Mouse (Mus musculus) kidney, embryonic 16.5 days (tissue): ENCODE measurements at regions not wholly inside any gene's neighbourhood (a gene's known extent, or its start where the extent isn't known, plus 50 kb on each side); places are given as distances from the start of the nearest gene placed in this dataset.

Source experiments
- ATAC-seq: fragments of 200-750 bp; cut with Nextera tagmentation; 2 replicates; pipeline ENCODE4 v1.8.0; 2017; ENCODE audit warnings: moderate TSS enrichment; ENCODE audit not compliant: low FRiP score, low TSS enrichment
- H3K27ac ChIP-seq: fragments of 300-500 bp; sonication (generic); 2 replicates; pipeline ENCODE4 v1.5.1; 2014; ENCODE audit warnings: low read length
- H3K27me3 ChIP-seq: fragments of 300-500 bp; sonication (generic); 2 replicates; pipeline ENCODE4 v1.6.1; 2014; ENCODE audit warnings: low read length, control low read depth, mixed read lengths; ENCODE audit not compliant: insufficient read depth
- H3K36me3 ChIP-seq: fragments of 300-500 bp; sonication (generic); 2 replicates; pipeline ENCODE4 v1.6.1; 2014; ENCODE audit warnings: low read length, control low read depth, mixed read lengths; ENCODE audit not compliant: insufficient read depth
- H3K4me1 ChIP-seq: fragments of 300-500 bp; sonication (generic); 2 replicates; pipeline ENCODE4 v1.6.1; 2014; ENCODE audit warnings: low read length, control low read depth, mixed read lengths; ENCODE audit not compliant: insufficient read depth
- H3K4me2 ChIP-seq: fragments of 300-500 bp; sonication (generic); replicated peaks from 2 replicates; pipeline ENCODE4 v1.6.1; 2014; ENCODE audit warnings: low read depth, low read length
- H3K4me3 ChIP-seq: fragments of 300-500 bp; sonication (generic); 2 replicates; pipeline ENCODE4 v1.5.1; 2014; ENCODE audit warnings: mild to moderate bottlenecking, low read length
- H3K9ac ChIP-seq: fragments of 300-500 bp; sonication (generic); replicated peaks from 2 replicates; pipeline ENCODE4 v1.6.1; 2014; ENCODE audit warnings: low read length
- H3K9me3 ChIP-seq: fragments of 300-500 bp; sonication (generic); 2 replicates; pipeline ENCODE4 v1.6.1; 2016; ENCODE audit warnings: low read length, control low read depth
- WGBS: fragments of 180-500 bp; shearing (Covaris S2); extraction: QIAGEN DNeasy Blood & Tissue Kit; methylation state at CpG from one replicate; pipeline ENCODE4 v1.1.7; 2014; 5-methylcytosine and 5-hydroxymethylcytosine counted together

- ATAC-seq, result no peak
- Histone ChIP-seq H3K27me3 (no peaks in the 10 kb centered on the region), H3K9me3 (no peaks in the 10 kb centered on the region), H3K27ac (no peak overlapping the region), H3K4me2 (no peak overlapping the region), H3K9ac (no peak overlapping the region), H3K4me3 (no peak overlapping the region), H3K36me3 (no peaks in the 10 kb centered on the region), H3K4me1 (peaks cover 12% of the 10 kb centered on the region; the same call in 1 of the 2 replicates)
- 38% methylated on average over 1 of the region's 1 CpGs for WGBS
Measured at GRCm38 (mm10) chr3:21813401-21813800, 263.1 kb upstream of the Tbl1xr1 start.

GRCm38 (mm10) chr3:21816968-21817858, 259.2 kb upstream of the Tbl1xr1 start:
- Histone ChIP-seq H3K9me3 (no peaks in the 10 kb centered on the region), H3K36me3 (no peaks in the 10 kb centered on the region), H3K4me1 (no peaks in the 10 kb centered on the region), H3K4me3 (no peak overlapping the region), H3K27me3 (no peaks in the 10 kb centered on the region), H3K4me2 (no peak overlapping the region), H3K27ac (no peak overlapping the region), H3K9ac (no peak overlapping the region)
- 73% methylated on average over 4 of the region's 4 CpGs for WGBS
- ATAC-seq, result no peak

- Histone ChIP-seq H3K27ac (no peak overlapping the region), H3K4me1 (no peaks in the 10 kb centered on the region), H3K27me3 (no peaks in the 10 kb centered on the region), H3K9ac (no peak overlapping the region), H3K36me3 (no peaks in the 10 kb centered on the region), H3K4me2 (no peak overlapping the region), H3K9me3 (no peaks in the 10 kb centered on the region), H3K4me3 (no peak overlapping the region)
- ATAC-seq, result no peak
- 50% methylated on average over 4 of the region's 4 CpGs for WGBS
Measured at GRCm38 (mm10) chr3:21819030-21819429, 257.4 kb upstream of the Tbl1xr1 start.

GRCm38 (mm10) chr3:21820051-21820598, 256.3 kb upstream of the Tbl1xr1 start:
- 62% methylated on average over 3 of the region's 3 CpGs for WGBS
- no peak for ATAC-seq
- no peak overlapping the region for H3K4me2 ChIP-seq
- H3K9me3 ChIP-seq, result no peaks in the 10 kb centered on the region
- H3K9ac ChIP-seq, result no peak overlapping the region
- no peak overlapping the region for H3K27ac ChIP-seq
- H3K36me3 ChIP-seq, result no peaks in the 10 kb centered on the region
- H3K4me3 ChIP-seq, result no peak overlapping the region
- no peaks in the 10 kb centered on the region for H3K27me3 ChIP-seq
- no peaks in the 10 kb centered on the region for H3K4me1 ChIP-seq

- Histone ChIP-seq H3K4me2 (no peak overlapping the region), H3K4me1 (no peaks in the 10 kb centered on the region), H3K36me3 (no peaks in the 10 kb centered on the region), H3K4me3 (no peak overlapping the region), H3K27ac (no peak overlapping the region), H3K9me3 (no peaks in the 10 kb centered on the region), H3K27me3 (no peaks in the 10 kb centered on the region), H3K9ac (no peak overlapping the region)
- no peak for ATAC-seq
- WGBS, result 81% methylated on average over 4 of the region's 4 CpGs
Measured at GRCm38 (mm10) chr3:21822675-21823074, 253.8 kb upstream of the Tbl1xr1 start.

GRCm38 (mm10) chr3:21823331-21823730, 253.1 kb upstream of the Tbl1xr1 start:
- H3K4me1 ChIP-seq, result no peaks in the 10 kb centered on the region
- no peaks in the 10 kb centered on the region for H3K9me3 ChIP-seq
- H3K27me3 ChIP-seq, result no peaks in the 10 kb centered on the region
- ATAC-seq, result no peak
- no peaks in the 10 kb centered on the region for H3K36me3 ChIP-seq
- H3K27ac ChIP-seq, result no peak overlapping the region
- no peak overlapping the region for H3K9ac ChIP-seq
- H3K4me2 ChIP-seq, result no peak overlapping the region
- H3K4me3 ChIP-seq, result no peak overlapping the region
- WGBS, result 82% methylated on average over 4 of the region's 4 CpGs

DNA sequence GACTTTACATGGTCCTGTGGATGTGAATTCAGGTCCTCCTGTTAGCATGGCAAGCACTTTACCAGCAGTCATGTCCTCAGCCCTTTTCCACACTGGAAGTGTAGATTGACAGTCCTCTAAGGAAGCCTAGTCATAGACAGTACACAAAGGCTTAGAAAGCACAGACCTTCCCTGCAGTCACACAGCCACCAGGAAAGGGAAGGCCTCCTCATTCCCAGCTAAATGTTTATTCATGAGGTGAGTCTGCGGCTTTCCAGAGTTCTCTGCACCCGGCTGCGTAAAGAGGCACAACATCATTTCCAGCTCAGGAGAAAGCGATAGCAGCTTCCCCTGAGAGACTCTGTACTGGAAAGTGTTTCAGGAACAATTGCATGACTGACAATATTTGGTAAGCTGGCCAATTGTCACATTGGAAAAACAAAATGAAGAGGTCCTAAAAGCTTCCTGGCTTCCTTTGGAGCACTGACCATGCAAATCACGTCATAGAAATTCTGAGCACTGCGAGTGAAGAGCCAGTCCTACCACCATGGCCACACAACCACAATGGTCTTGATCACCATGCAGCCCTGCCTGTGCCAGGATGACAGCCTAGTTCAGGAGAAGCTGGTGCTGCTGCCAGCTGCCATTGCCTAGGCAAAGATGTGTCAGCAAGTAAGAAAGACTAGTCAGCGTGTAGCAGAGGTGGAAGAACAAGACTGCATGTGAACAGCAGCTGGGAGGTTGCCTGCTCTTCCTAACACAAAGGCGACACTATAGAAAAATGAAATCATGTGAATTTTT, 252.2 kb upstream of the Tbl1xr1 start:
- WGBS, result 63% methylated on average over 8 of the region's 8 CpGs
- no peak for ATAC-seq
- H3K4me2 ChIP-seq, result no peak overlapping the region
- H3K27me3 ChIP-seq, result no peaks in the 10 kb centered on the region
- no peaks in the 10 kb centered on the region for H3K36me3 ChIP-seq
- no peak overlapping the region for H3K9ac ChIP-seq
- no peak overlapping the region for H3K27ac ChIP-seq
- H3K9me3 ChIP-seq, result no peaks in the 10 kb centered on the region
- H3K4me3 ChIP-seq, result no peak overlapping the region
- H3K4me1 ChIP-seq, result no peaks in the 10 kb centered on the region

- ATAC-seq, result no peak
- Histone ChIP-seq H3K4me3 (no peak overlapping the region), H3K4me1 (no peaks in the 10 kb centered on the region), H3K4me2 (no peak overlapping the region), H3K9ac (no peak overlapping the region), H3K9me3 (no peaks in the 10 kb centered on the region), H3K36me3 (no peaks in the 10 kb centered on the region), H3K27ac (no peak overlapping the region), H3K27me3 (no peaks in the 10 kb centered on the region)
- 91% methylated on average over 5 of the region's 5 CpGs for WGBS
Measured at GRCm38 (mm10) chr3:21824913-21825610, 251.4 kb upstream of the Tbl1xr1 start.

DNA sequence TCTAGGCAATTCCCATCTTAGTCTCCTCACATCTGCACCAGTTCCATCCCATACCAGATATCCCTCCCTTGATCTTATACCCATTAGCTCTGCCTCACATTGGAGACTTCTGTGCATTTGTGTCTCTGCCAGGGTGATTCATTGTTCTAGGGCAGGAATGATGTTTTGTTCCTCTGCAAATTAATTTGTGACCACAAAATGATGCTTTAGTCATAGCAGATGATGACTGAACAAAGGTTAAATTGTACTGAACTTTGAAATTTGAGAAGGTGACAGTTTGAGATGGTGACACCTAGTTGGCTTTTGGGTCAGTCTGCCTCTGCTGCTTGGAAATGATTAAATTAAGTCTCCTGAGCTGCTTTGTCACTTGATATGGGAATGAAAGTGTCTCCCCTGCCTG, 248.8 kb upstream of the Tbl1xr1 start:
- H3K4me3 ChIP-seq, result no peak overlapping the region
- no peak overlapping the region for H3K4me2 ChIP-seq
- no peaks in the 10 kb centered on the region for H3K27me3 ChIP-seq
- H3K4me1 ChIP-seq, result no peaks in the 10 kb centered on the region
- H3K9me3 ChIP-seq, result no peaks in the 10 kb centered on the region
- H3K27ac ChIP-seq, result no peak overlapping the region
- no peak for ATAC-seq
- no peaks in the 10 kb centered on the region for H3K36me3 ChIP-seq
- no peak overlapping the region for H3K9ac ChIP-seq
